Mouse (Mus musculus) bone marrow, adult 2 months (tissue): ENCODE data around the gene Emb. TPM values are rescaled to one million over a fixed set of nuclear protein-coding genes. Genes with fewer than 3 reads are reported as not detected.
A peak's percentile ranks its signal among the peaks of the same experiment; 100 is the strongest.
"Not testable (repeated sequence)": the region's sequence is repeated elsewhere in the genome, so short reads cannot be mapped to it uniquely, and the experiment has no call there.

Experiments used
- H3K27ac ChIP-seq: fragments of 200-500 bp; 2 replicates; pipeline ENCODE4 v1.5.1; 2012; ENCODE audit warnings: low read depth, mild to moderate bottlenecking, control low read depth, inconsistent platforms, low read length; ENCODE audit not compliant: control insufficient read depth, poor library complexity, insufficient read depth
- H3K4me1 ChIP-seq: fragments of 200-500 bp; 2 replicates; pipeline ENCODE4 v1.6.1; 2011; ENCODE audit warnings: low read length; ENCODE audit not compliant: control insufficient read depth, insufficient read depth
- H3K4me3 ChIP-seq: fragments of 200-500 bp; replicated peaks from 2 replicates; pipeline ENCODE3; 2011; ENCODE audit warnings: mild to moderate bottlenecking, low read depth, low read length, control low read depth; ENCODE audit not compliant: control insufficient read depth
- CTCF ChIP-seq: fragments of 200-500 bp; IDR thresholded peaks from 2 replicates; pipeline ENCODE4 v1.5.1; 2011; ENCODE audit warnings: low read length, control low read depth; ENCODE audit not compliant: control insufficient read depth, insufficient read depth
- POLR2A ChIP-seq: fragments of 200-500 bp; IDR thresholded peaks from 2 replicates; pipeline ENCODE4 v1.6.1; 2011; ENCODE audit warnings: low read depth, mild to moderate bottlenecking, control low read depth, low read length, borderline replicate concordance; ENCODE audit not compliant: control insufficient read depth
- WGBS: fragments of 180-500 bp; shearing (Covaris S2); methylation state at CpG from one replicate; pipeline ENCODE4 v1.1.7; 2018; 5-methylcytosine and 5-hydroxymethylcytosine counted together
- polyA plus RNA-seq: library from polyadenylated mRNA; stranded (reverse); fragments of >200 nt; gene quantifications from 2 replicates; pipeline ENCODE4 v1.2.4, GENCODE M21; 2011; ENCODE audit warnings: low replicate concordance; ENCODE audit not compliant: missing spikeins, insufficient read depth, insufficient read length

The Emb gene
- 14.1 and 40.9 TPM in 2 replicates for polyA plus RNA-seq

DNA sequence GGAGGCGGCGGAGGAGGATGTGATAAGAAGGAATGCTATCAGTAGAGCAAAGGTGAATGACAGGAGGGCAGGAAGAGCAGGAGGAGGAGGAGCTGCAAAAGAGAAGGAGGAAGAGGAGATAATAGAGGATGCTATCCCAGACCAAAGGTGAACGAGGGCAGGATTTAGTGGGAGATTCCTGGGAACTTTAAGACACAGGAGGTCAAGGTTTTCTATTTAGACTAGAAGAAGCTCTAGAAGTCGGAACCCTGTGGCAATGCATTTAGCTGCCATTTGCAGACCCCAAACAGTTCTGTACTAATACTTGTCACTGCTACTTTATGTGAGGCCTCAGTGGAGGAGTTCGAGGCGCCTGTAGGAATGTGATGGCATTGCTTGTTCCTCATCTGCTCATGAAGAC, at the start of gene Emb:
Gene Emb (plus strand): TSS at position 301 of the 400 bp plus-strand sequence.
- TF ChIP-seq POLR2A = no peak
- no peak for TF ChIP-seq CTCF
- Histone ChIP-seq H3K4me1 (no peaks in the 10 kb centered on the region; the same call in 1 of the 2 replicates), H3K4me3 (no peak within 1 kb of the TSS), H3K27ac (no peak within 1 kb of the TSS)
- WGBS = 69% methylated on average over 6 of the region's 6 CpGs

DNA sequence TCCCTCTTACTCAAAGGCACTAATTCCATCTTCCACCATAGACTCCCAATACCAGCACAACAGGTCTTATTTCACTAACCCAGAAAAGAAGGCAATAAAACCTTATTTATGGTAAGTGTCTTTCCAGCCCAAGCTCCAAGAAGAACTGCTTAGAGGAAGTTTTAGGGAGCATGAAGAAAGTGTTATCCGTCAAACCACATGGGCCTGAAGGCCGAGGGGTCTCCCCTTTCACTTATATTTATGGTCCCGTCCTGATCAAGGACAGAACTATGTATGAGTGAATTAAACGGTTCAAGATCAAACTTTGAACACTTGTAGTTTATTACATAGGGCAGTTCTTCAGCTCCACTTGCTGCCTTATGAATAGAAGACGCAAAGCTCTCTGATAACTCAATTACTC, 44.4 kb upstream of the Emb start:
- WGBS = 86% methylated on average over 5 of the region's 5 CpGs
- H3K27ac ChIP-seq = no peak overlapping the region
- TF ChIP-seq POLR2A (no peak), CTCF (no peak)
- no peak overlapping the region for H3K4me3 ChIP-seq
- H3K4me1 ChIP-seq = no peaks in the 10 kb centered on the region

DNA sequence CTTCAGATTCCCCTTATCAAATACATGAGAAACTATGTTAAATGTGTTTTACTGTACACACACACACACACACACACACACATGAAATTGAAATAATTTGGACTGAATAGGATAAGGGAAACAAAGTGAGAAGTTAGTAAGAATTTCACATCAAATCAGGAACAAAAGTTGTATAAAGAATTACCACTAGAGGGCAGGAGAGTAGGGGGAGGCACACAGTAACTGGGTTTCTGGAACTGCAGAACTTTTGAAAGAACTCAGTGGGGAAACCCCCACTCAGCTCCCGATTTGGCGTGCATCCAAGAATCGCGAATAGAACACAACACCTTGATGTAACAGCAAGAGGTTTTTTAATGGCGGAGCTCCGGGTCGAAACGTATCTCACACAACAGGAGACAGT, 43.3 kb upstream of the Emb start:
- TF ChIP-seq POLR2A (no peak), CTCF (no peak)
- Histone ChIP-seq H3K4me1 (no peaks in the 10 kb centered on the region), H3K27ac (no peak overlapping the region), H3K4me3 (no peak overlapping the region)
- WGBS = 75% methylated on average over 8 of the region's 8 CpGs

DNA sequence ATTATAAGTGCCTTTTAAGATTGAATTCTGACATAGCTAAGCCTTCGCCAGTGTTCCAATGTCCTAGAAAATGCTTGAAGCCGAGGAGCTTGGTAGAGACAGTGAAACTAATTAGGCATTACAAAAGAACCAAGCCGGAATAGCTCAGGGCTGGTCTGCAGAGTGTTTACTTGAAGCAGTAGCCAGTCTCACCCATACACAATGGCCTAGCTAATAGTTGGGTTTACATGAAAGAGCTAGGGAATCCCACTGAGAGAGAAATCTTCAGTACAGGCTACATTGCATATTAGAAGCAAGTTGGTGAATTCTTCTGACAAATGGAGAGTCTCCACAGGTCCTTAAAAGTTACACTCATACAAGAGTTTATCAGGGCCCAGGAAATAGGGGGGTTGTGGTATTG, 27.4 kb upstream of the Emb start:
- H3K4me3 ChIP-seq, H3K4me1 ChIP-seq, H3K27ac ChIP-seq: not testable (repeated sequence)
- WGBS = 87% methylated on average over 3 of the region's 3 CpGs

DNA sequence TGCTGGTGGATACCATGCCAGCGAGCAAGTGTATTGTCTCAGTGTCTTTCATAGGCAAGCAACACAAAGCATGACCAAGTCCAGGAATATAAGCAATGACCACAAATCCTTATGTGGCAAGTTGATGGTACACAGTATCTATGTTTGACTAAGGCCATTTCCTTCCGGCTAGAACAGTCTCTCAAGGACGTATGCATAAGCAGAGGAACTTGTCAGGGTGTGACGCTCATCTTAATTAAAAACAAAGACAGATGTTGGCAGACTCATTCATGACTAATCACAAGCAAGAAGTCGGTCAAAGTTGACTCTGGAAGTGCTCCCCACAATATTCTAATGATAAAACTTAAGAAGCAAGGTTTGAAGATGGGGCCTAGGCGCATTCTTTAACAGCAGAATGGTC, 25.0 kb upstream of the Emb start:
- no peaks in the 10 kb centered on the region for H3K4me1 ChIP-seq
- no peak overlapping the region for H3K27ac ChIP-seq
- 66% methylated on average over 6 of the region's 6 CpGs for WGBS
- no peak overlapping the region for H3K4me3 ChIP-seq
- no peak for TF ChIP-seq POLR2A
- no peak for TF ChIP-seq CTCF

DNA sequence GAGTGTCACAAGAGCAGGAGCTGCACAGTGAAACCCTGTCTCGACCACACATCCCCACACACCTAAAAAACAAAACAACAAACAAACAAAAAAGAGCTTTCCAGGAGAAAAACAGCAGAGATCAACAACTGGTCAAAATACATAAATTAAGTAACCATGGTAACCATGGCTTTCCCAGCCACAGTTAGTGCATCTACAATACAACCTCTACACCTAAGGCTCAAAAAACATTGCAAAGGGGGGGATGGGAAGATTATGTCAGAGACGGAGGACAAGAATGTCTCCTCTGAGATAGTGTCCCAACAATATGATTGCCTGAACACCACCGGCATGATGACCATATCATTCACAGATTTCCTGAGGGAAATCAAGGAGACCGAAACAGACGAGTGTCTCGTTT, 23.0 kb upstream of the Emb start:
- H3K4me3 ChIP-seq = no peak overlapping the region
- TF ChIP-seq POLR2A (no peak), CTCF (no peak)
- 81% methylated on average over 6 of the region's 6 CpGs for WGBS
- H3K27ac ChIP-seq = no peak overlapping the region
- H3K4me1 ChIP-seq = no peaks in the 10 kb centered on the region

DNA sequence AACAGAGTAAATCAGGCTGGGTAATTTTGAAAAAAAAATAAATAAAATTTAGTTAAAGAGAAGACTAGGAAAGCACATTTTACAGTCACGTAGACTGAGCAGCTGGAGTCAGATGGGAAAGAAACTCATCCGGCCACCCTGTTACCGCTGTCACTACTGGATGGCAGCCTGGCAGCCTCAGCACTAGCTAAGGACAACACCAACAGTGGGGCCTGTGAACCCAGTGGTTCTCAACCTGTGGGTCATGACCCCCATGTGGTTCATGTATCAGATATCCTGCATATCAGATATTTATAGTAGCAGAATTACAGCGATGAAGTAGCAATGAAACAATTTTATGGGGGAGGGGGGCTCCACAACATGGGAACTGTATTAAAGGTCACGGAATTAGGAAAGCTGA, 16.2 kb upstream of the Emb start:
- Histone ChIP-seq H3K4me3 (no peak overlapping the region), H3K4me1 (peaks cover 4% of the 10 kb centered on the region), H3K27ac (no peak overlapping the region)
- no peak for TF ChIP-seq CTCF
- TF ChIP-seq POLR2A = no peak
- WGBS = 83% methylated on average over 5 of the region's 5 CpGs

DNA sequence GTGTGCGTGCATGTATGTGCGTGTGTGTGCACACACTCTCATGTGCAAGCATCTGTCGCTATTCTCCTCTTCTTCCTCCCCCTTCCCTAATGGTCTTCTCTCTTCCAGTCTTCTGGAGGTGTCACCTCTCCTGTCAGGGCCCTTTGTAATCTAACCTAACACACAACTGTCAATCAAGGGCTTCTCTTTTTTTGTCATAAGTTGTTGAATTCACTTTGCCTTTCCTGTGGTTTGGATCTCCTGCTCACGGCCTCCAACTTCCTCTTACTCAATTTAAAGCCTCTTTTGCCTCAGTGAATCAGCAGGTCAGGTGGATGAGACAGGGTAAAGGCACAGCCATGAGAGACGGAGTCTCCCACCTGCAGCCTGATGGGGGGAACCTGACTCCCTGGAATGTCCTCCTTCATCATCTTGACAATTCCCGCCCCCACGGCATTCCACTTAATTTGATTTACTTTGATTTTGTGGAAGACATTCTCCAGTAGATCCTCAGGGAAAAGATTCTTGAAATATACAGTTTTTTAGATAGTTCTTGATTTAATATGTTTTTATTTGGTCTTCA, 14.8 kb upstream of the Emb start:
- H3K27ac ChIP-seq = peak overlapping the region; percentile 40; the same call in 1 of the 2 replicates
- 30% methylated on average over 7 of the region's 7 CpGs for WGBS

DNA sequence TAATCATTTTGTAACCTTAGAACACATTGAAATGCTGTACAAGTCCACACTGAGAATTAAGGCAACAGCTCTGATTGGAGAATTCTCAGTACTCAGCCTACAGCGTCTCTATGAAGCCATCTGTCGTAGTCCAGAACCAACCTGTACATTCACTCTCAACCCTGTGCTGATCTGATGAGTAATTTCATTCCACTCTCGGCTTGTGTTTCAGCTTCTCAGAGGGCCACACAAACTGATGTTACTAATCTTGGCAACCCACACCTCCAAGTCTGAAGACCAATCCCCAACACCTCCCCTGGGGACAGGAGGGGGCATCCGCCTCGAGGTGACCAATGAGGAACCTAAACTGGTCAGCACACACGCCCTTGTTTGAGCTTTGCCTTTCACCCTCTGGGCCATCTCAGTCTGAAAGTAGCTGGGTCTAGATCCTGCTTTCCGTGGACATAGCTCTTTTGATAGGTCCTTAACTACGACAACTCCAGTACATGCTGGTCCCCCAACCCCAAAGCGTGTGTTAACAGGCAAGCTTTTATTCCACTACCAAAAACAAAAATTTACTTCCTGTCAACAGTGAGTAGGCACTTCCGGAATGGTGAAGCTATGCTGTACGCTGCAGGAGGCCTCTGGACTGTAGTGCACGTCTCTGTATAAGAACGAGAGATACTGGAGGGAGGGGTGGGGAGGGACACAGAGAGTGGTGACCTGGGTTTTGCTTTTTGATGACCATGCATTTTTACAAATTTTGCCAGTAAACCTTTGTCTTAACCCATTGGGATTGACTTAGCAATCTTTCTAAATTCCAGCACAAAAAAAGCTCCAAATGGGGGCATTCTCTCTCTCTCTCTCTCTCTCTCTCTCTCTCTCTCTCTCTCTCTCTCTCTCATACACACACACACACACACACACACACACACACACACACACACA, 12.5 kb upstream of the Emb start:
- H3K4me3 ChIP-seq = no peak overlapping the region
- WGBS = 17% methylated on average over 13 of the region's 13 CpGs
- TF ChIP-seq CTCF (no peak), POLR2A (no peak)
- H3K4me1 ChIP-seq = peaks cover 4% of the 10 kb centered on the region
- H3K27ac ChIP-seq = peak overlapping the region; percentile 87

More for the DNA sequence above, 14.8 kb upstream of the Emb start:
- TF ChIP-seq POLR2A = no peak
- TF ChIP-seq CTCF = no peak
- Histone ChIP-seq H3K4me3 (no peak overlapping the region), H3K4me1 (peaks cover 4% of the 10 kb centered on the region)
